Mouse (Mus musculus) kidney, postnatal 14 days (tissue): Measurements from ENCODE around the gene Gm17509.
A peak's percentile ranks its signal among the peaks of the same experiment; 100 is the strongest.
"Not testable (repeated sequence)": the region's sequence is repeated elsewhere in the genome, so short reads cannot be mapped to it uniquely, and the experiment has no call there.

Experiments
- DNase-seq: peaks from one replicate; pipeline ENCODE4 v3.0.0; 2022; ENCODE audit warnings: mixed read lengths

Gene Gm17509

GRCm38 (mm10) chr13:117204685-117205084 is 16.2 kb downstream of the Gm17509 start:
- no peak for DNase-seq

- DNase-seq, result peak; percentile 20
Measured at GRCm38 (mm10) chr13:117202755-117203471, 18.0 kb downstream of the Gm17509 start.

GRCm38 (mm10) chr13:117198402-117199083 is 22.3 kb downstream of the Gm17509 start:
- DNase-seq, result peak; percentile 77

GRCm38 (mm10) chr13:117197666-117198065 is 23.2 kb downstream of the Gm17509 start:
- no peak for DNase-seq

- no peak for DNase-seq
Measured at GRCm38 (mm10) chr13:117195569-117196495, 25.0 kb downstream of the Gm17509 start.

GRCm38 (mm10) chr13:117193422-117193983 is 27.4 kb downstream of the Gm17509 start:
- DNase-seq, result no peak

GRCm38 (mm10) chr13:117192161-117192560 is 28.7 kb downstream of the Gm17509 start:
- DNase-seq, result no peak

- DNase-seq, result no peak
Measured at GRCm38 (mm10) chr13:117185329-117185728, 35.5 kb downstream of the Gm17509 start.

GRCm38 (mm10) chr13:117183288-117183687 is 37.6 kb downstream of the Gm17509 start:
- no peak for DNase-seq

GRCm38 (mm10) chr13:117180912-117181311 is 40.0 kb downstream of the Gm17509 start:
- DNase-seq, result not testable (repeated sequence)
